Mouse (Mus musculus) hematopoietic stem cell, adult 5-6 weeks (primary cell): ENCODE data around the gene Tgfa. TPM values are rescaled to one million over a fixed set of nuclear protein-coding genes. Genes with fewer than 3 reads are reported as not detected.

ENCODE experiments used
- ATAC-seq, 2 experiments: fragments of 125-278 bp in 1 of 2; replicated peaks in 1 of 2; 2 replicates each; pipeline ENCODE4 v1.8.0; 2016 to 2017; ENCODE audit warnings: inconsistent platforms in 2 of 2, mild to moderate bottlenecking in 2 of 2, moderate number of reproducible peaks in 2 of 2, low read depth in 1 of 2, moderate TSS enrichment in 1 of 2; ENCODE audit not compliant: low FRiP score in 2 of 2, poor library complexity in 2 of 2, severe bottlenecking in 2 of 2, insufficient read depth in 1 of 2, low TSS enrichment in 1 of 2
- total RNA-seq: library from RNA; stranded (forward); fragments of 172-1452, 232-1000 nt; gene quantifications from 2 replicates; pipeline ENCODE4 v1.2.3, GENCODE M21; 2017

Gene Tgfa
- total RNA-seq, 1 experiment from 2014 or later: 0.25 TPM

DNA sequence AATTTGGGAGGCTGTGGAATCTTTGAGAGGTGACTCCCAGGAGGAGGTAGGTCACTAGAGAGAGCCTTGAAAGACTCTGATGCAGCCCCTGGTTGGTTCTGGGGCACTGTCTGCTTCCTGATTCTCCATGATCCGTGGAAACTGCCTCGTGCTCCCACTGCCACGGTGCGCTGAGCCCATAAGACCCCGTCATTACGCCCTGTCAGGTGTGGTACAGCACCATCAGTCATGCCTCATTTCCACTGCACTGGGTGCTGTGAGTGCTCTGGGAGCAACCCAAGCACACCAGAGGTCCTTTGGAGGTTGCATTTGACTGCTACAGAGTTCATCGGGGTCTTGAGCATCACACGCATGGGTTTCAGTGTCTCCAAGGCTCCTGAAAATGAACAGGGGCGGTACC, 60.9 kb downstream of the Tgfa start:
- no peak for ATAC-seq

DNA sequence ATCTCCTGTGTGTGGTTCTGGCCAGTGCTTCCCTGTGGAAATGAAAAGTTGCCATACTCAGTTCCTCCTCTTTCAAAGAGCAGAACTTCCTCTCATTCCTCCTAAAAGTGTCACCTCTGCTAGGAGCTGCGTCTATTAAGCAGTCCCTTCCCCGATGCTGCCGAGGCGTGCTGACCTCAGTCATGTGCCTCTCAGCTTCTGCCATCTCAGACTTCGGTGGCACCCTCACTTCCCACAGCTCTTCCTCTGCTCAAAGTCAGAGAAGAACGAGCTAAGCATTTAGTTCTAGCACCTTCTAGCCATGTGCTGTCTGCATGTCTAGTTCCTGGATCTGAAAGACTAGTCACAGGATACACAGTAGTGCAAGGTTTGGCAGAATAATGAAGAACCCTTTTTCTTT, 64.2 kb downstream of the Tgfa start:
- no peak for ATAC-seq

DNA sequence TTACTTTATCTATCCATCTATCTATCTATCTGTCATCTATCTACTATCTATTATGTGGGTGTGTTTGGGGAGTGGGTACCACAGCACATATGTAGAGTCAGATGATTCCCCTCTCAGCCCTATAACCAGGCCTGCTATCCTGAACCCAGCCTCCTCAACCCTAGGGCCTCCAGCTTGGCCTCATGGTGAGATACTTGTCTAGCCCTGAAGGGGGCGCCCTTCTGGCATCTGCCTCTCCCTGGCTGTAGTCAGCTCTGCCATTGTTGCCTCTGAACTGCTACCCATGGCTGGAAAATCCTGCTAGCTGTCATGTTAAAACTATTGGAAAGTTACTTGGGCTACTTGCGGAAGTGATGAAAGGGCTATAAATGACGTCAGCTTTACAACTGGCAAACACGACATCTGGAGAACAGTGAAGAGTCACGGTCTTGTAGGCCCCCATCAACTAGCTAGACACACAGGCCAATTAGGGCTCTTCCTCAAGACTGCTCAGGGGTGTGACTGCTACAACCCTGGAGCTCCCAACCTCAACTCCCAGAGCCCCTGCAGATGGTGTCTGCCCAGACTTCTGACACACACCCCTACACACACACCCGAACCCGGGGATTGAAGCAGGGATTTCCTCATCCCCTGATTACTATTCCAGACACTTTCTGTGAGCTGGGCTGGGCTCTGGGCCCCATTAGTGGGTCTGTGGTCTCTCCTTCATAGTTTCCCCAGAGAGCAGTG, 65.5 kb downstream of the Tgfa start:
- ATAC-seq: no peak

DNA sequence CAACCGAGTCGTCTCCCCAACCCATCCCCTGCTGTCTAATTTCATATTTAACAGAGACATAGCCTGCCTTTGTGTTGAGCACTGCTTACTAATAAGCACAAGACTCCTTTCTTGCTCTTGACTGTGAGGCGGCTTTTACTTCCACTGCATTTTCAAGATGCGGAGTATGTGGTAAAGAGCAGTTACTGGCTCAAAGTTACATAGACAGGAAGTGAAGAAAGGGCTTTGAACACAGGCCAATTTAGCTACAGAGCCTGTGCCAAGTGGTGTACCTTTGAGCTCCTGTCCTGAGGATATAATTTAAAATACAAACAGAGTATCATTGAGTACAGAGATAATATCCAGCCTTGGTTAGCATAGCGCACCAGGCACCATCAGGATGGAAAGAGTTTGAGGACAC, 71.8 kb downstream of the Tgfa start:
- ATAC-seq: peak; percentile 55 to 62

DNA sequence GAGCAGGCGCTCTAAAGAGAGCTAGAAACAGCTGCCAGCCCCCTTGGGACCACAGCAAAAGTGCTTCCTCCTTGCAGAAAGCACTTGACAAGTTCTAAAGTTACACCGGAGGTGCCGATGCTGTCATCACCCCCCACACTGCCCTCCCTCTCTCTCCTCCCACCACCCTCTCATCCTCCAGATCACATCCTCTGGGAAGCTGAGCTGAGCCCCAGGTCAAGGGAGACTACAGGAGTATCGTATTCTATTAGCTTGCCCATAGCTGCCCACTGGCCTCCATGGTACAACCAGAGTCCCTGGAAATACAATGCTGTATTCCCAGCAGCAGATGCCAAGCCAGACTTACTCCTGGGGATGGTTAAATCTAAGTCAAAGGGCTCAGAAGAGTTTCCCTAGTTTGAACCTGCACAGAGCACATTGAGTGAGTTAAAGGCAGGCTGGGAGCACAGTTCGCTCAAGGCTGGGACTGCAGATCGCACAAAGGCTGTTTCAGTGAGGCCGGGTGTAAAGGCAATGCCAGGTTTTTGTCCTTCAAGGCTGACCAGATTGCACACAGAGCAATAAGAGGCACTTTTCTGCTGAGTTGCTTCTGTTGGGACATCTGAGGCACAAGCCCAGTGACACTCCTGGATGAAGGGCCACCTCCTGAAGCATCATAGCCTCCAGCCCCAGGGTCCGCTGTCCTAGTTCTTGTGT, 75.5 kb downstream of the Tgfa start:
- no peak for ATAC-seq

DNA sequence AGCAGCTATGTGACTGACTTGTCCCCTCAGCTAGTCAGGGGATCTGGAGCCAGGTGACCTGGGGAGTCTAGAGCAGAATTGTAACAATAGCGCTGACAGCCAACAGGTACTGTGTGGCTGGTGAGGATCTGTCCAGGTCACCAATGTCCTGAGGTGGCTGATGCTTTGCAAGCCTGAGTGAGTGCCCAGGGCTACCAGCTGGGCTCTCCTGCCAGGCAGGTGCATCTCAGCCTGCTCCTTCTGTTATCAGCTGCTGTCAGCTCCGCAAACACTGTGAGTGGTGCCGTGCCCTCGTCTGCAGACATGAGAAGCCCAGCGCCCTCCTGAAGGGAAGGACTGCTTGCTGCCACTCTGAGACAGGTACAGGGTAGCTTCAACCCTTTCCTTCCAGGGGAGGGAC, 76.1 kb downstream of the Tgfa start:
- ATAC-seq: no peak

DNA sequence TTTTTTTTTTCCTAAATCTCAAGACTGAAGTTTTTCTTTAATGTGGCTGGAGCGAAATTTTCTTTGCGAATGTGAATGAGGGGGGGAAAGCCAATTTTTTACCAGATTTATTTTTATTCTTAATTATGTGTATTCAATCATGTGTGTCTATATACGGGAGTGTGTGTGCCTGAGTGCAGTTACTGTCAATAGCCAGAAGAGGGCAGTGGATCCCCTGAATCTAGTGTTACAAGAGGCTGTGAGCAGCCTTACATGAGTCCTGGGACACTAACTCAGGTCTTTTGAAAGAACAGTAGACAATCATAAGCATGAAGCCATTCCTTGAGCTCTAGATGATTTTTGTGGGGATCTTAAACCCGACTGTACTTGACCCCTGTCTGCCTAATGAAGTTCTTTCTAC, 80.7 kb downstream of the Tgfa start:
- no peak for ATAC-seq

DNA sequence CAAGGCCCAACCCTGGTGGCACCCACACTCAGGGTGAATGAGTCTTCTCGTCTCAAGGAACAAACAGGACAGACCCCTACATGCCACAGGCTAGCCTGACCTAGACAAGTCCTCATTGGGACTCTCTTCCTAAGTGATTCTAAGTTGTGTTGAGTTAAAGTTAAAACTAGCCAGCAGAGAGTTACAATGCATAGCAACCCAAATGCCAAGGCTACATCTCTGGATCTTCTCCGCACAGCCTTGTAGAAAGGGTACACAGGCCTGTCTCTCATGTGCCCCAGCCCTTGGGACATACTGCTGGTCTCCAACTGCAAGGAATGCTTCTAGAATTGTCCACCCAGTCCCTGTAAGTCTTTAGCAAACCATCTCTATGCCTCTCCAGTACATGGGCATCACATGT, 81.8 kb downstream of the Tgfa start:
- no peak for ATAC-seq

DNA sequence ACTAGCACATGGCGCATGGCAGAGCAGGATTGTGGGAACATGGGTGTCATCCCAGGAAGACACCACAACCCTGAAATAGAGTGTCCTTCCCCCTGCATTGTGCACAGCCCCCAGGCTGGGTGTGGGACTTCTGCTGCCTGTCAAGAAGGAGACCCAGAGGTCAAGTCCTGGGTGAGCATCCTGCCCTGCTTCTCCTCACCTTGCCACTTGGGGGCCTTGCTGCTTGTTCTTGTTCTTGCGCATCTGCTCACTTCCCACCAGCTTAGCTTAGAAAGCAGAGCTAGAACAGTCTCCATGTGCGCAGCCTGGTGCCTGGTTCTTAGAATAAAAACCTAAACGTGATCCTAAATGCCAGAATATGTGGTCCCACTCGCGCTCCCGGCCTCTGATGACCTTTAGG, 82.6 kb downstream of the Tgfa start:
- no peak for ATAC-seq

DNA sequence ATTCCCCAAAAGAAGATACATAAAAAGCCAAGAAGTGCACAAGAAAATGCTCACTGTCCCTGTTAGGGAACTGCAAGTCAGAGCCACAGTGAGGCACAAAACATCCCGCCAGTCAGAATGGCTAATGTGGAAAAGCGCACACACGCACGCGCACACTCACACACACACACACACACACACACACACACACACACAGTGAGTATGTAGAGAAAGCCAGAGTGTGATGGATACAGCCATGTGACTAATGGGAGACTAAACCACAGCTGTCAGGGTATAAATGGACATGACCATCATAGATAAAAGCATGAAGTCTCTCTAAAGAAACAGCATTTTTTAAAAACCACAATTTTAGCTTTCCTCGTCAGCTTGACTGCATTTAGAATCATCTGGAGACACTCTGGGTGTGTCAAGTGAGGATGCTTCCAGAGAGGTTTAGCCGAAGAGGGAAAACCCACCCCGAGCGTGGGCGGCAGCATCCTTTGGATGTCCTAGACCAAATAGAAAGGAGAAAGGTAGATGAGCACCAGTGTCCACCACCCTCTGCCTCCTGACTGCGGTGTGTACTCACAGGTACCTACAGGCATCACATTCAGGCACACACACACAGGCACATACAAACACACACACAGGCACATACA, 86.7 kb downstream of the Tgfa start:
- no peak for ATAC-seq

DNA sequence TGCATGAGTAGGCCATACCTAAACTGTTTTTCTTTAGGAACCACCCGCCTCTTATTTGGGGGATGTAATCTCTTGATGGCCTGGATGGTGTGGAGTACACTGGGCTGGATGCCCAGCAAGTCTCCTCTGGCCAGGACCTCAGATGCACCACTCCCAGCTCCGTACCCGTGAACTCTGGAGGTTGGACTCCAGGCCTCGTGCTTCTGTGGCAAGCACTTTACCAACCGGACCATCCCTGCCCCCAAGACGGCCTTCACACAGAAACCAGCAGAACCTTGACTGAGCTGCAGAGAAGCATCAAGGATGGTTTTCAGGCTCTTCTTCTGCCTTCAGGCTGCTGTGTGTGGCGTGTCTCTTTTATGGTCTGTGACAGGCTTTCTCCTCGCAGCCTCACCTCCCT, 98.3 kb downstream of the Tgfa start:
- ATAC-seq: no peak

DNA sequence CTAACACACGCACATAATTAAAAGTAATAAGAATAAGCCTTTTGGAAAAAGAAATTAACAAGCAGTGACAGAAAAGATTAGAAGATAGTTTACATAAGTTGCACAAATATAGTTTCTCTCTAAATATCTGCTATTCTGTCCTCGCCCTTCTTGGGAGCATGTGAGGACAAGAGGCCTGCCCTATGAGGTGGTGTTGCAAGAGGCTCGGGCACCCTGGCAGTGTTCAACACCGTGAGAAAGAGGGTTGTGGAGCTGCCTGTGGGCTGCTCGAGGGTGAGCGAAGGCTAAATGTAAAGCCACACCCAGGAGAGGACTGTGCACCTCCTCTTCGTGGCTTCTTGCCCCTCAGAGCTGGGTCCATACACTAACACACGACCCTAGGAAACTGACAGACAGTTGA, 100.4 kb downstream of the Tgfa start:
- ATAC-seq: no peak

DNA sequence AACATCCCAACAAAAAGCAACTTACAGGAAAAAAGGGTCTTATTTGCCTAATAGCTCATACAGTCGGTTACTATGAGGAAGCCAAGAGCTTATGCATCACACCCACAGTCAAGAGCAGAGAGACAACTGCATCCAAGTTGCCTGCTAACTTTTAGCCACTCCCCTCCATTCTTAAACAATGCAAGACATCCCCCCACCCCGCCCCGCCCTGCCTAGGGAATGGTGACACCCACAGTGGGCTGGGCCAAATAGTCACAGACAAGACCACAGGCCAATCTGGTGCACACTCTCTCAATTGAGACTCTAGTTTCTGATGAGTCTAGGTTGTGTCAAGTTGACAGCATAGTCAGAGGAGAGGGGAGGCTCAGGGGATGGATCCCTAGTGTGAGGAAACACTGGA, 101.1 kb downstream of the Tgfa start:
- ATAC-seq: no peak

DNA sequence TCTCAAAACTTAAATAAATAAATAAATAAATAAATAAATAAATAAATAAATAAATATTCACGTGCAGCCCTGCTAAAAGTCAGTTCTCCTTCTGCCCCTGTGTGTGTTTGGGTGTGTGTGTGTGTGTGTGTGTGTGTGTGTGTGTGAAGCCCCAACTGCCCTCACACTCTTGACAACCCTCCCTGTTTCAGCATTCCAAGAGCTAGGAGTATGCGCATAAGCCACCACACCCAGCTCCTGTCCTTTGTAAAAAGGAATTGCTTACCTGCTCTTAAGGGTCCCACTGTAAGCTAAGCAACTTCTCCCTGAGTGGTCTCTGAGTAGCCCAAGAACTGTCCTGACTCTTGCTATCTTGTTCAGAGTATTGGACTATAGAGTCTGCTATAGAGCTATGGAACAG, 101.9 kb downstream of the Tgfa start:
- no peak for ATAC-seq

DNA sequence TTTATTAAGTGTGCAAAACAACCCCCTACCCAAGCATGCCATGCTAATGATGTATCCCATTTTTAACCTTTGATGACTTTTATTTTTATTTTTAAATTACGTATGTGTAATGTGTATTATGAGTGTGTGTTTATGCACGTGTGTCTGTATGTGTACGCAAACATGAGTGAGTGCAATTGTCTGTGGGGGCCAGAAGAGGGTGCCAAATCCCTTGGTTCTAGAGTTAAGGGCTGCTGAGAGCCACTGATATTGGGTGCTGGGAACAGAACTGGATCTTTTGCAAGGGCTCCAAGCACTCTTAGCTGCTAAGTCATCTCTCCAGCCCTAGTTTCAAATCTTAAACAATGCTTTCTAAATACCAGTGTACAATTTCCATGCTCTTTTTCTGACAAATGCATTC, 103.9 kb downstream of the Tgfa start:
- ATAC-seq: no peak

DNA sequence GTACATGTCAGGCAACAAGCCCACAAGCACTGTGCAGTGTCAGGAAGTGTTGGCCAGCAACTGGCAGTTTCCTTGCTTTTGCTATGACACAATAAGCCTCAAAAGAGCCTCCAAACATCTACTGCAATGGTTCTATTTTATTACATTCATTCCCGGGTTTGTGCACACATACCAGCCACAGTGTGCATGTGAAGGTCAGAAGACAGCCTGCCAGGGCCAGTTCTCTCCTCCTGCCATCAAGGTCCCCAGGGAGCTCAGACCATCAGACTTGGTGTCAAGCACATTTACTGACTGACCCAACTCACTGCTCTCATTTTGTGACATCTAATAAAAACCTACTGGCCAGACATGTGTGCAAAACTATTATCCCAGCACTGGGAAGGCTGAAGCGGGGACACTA, 104.4 kb downstream of the Tgfa start:
- no peak for ATAC-seq

DNA sequence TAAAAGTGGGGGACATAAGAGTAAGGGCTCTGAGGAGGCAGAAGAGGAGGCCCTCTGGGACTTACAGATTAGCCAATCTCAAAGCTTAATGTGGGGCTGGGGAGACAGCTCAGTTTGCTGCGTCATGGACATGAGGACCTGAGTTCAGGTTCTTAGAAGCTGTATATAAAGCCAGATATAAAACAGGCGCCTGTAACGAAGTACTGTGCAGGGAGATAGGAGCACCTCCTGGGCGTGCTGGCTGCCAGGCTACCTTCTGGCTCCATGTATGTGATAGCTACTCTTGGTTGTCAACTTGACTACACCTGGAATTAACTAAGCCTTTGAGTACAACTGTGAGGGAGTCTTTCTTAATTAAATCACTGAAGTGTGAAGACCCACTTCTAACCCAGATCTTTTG, 110.7 kb downstream of the Tgfa start:
- ATAC-seq: no peak

DNA sequence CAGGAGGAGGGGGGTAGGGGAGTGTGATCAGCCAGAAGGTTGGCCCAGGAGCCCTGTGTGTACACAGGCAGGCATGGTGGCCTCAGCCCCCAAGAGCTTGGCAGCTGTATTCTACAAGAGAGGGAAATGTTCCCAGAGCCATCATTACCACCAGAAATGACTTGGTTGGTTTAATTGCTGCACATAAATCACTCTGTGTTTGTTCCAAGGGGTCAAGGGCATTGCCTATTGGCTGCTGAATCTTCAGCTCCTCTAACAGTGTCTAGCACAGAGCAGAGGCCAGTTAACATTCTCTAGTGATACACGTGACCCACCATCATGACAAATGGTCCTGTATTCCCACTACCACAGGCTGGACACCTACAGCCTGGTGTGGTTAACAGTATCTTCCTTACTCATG, 119.0 kb downstream of the Tgfa start:
- no peak for ATAC-seq

DNA sequence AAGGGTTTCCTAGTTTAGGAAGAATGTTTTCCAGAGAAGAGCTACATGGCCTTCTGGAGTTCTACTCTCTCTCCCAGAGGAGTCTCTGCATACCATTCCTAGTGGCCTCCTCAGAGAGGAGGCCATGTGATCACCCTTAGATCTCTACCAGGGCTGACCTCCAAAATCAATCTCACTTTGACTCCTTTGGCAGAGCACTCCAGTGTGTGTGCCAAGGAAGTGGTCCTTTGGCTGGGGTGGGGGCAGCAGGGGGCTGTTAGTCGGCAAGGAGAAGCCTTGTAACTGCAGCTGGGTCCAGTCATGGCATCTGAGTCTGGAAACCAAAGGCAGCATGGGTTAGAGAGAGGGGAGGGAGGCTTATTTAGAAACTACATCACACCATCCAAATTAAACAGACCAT, 122.0 kb downstream of the Tgfa start:
- no peak for ATAC-seq
